Mouse (Mus musculus): Measurements from ENCODE around the gene Akap9. TPM values are rescaled to one million over a fixed set of nuclear protein-coding genes. Genes with fewer than 3 reads are reported as not detected.
"Not testable (repeated sequence)": the region's sequence is repeated elsewhere in the genome, so short reads cannot be mapped to it uniquely, and the experiment has no call there.

Gene Akap9
- polyA plus RNA-seq, 1 experiment from 2014 or later: 51.3 TPM

DNA sequence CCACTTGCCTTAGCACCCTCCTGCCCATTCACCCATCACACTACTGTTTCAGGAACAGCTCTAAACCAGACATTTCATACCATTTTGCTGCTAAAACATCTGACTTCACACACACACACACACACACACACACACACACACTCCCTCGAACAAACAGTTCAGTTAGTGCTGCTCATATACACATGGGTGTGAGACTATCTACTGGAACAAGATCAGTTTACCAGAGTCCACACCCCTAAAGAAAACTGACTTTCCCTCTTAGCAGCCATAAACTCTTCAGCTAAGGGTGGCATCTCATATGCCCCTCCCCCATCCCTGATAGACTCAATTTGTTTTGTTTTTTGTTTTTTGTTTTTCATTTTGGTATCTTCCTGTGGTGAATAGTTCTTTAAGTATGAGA, 92.2 kb downstream of the Akap9 start:
- Histone ChIP-seq H3K36me3 (peaks cover 34% of the 10 kb centered on the region), H3K4me1 (no peaks in the 10 kb centered on the region), H3K9me3 (replicated peaks) (no peaks in the 10 kb centered on the region), H3K27me3 (replicated peaks) (no peaks in the 10 kb centered on the region), H3K9ac (no peak overlapping the region), H3K4me2 (no peak overlapping the region), H3K4me3 (no peak overlapping the region), H3K27ac (no peak overlapping the region)
- ATAC-seq: no peak
- 65% methylated on average over 1 of the region's 1 CpGs for WGBS (ENCODE audit: insufficient replicate concordance)

DNA sequence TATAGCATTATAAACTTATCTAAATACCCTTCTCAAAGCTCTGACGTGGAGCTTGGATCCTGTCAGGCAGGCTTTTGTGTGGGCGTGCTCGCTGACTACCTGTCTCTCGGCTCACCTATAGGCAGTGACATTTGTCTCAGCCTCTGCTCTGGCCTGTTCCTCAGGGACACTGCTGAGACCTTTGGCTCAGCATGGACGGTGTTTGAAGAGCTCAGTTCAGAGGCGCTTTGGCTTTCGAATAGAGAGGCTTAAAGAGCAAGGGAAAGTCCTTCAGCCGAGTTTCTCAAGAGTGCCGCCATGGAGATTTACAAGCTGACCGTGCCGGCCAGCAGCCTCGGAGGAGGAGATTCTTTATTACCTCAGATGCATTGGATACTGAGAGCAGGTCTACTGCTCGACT, 95.3 kb downstream of the Akap9 start:
- no peaks in the 10 kb centered on the region for H3K4me1 ChIP-seq
- 84% methylated on average over 13 of the region's 13 CpGs for WGBS (ENCODE audit: insufficient replicate concordance)
- no peak overlapping the region for H3K4me2 ChIP-seq
- no peak overlapping the region for H3K4me3 ChIP-seq
- no peaks in the 10 kb centered on the region for H3K27me3 ChIP-seq (replicated peaks)
- ATAC-seq: no peak
- peaks cover 25% of the 10 kb centered on the region for H3K36me3 ChIP-seq
- no peak overlapping the region for H3K27ac ChIP-seq
- no peaks in the 10 kb centered on the region for H3K9me3 ChIP-seq (replicated peaks)
- H3K9ac ChIP-seq: no peak overlapping the region

GRCm38 (mm10) chr5:4023742-4024681, 96.2 kb downstream of the Akap9 start:
- no peaks in the 10 kb centered on the region for H3K4me1 ChIP-seq
- no peaks in the 10 kb centered on the region for H3K27me3 ChIP-seq (replicated peaks)
- no peak overlapping the region for H3K27ac ChIP-seq
- H3K9ac ChIP-seq: no peak overlapping the region
- H3K4me2 ChIP-seq: no peak overlapping the region
- peaks cover 29% of the 10 kb centered on the region for H3K36me3 ChIP-seq
- H3K9me3 ChIP-seq (replicated peaks): no peaks in the 10 kb centered on the region
- H3K4me3 ChIP-seq: no peak overlapping the region
- WGBS (ENCODE audit: insufficient replicate concordance): 81% methylated on average over 16 of the region's 16 CpGs
- no peak for ATAC-seq

DNA sequence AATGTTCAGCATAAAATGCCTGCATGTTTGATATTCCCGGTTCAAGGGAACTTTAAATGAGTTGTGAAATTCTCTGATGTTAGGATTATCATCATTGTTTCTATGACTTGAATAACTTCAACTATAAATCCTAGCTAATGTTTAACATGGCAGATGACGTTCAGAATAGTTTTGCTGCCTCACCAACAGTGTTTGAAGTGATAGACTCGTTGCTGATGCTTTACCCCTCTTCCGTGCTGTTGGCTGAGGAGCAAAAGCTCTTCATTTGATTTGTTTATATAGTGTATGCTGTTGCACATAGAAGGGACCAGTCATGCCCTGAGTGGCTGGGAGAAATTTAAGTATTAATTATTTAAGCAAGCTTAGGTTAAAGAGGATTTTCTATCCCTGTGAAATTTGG, 96.9 kb downstream of the Akap9 start:
- ATAC-seq: no peak
- no peaks in the 10 kb centered on the region for H3K27me3 ChIP-seq (replicated peaks)
- no peak overlapping the region for H3K4me3 ChIP-seq
- WGBS (ENCODE audit: insufficient replicate concordance): 69% methylated on average over 4 of the region's 4 CpGs
- peaks cover 23% of the 10 kb centered on the region; the same call in 1 of the 2 replicates for H3K36me3 ChIP-seq
- no peaks in the 10 kb centered on the region for H3K4me1 ChIP-seq
- no peaks in the 10 kb centered on the region for H3K9me3 ChIP-seq (replicated peaks)
- H3K27ac ChIP-seq: no peak overlapping the region
- no peak overlapping the region for H3K9ac ChIP-seq
- H3K4me2 ChIP-seq: no peak overlapping the region

DNA sequence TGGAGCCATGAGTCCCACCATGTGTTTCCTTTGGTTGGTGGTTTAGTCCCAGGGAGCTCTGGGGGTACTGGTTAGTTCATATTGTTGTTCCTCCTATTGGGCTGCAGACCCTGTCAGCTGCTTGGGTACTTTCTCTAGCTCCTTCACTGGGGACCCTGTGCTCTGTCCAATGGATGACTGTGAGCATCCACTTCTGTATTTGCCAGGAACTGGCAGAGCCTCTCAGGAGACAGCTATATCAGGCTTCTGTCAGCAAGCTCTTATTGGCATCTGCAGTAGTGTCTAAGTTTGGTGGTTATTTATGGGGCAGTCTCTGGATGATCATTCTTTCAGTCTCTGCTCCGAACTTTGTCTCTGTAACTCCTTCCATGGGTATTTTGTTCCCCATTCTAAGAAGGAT, 98.5 kb downstream of the Akap9 start:
- H3K9ac ChIP-seq; H3K4me2 ChIP-seq; H3K4me3 ChIP-seq; H3K27me3 ChIP-seq (replicated peaks); H3K27ac ChIP-seq; H3K4me1 ChIP-seq; H3K9me3 ChIP-seq (replicated peaks); ATAC-seq: not testable (repeated sequence)
- 78% methylated on average over 1 of the region's 1 CpGs for WGBS (ENCODE audit: insufficient replicate concordance)
- peaks cover 16% of the 10 kb centered on the region; the same call in 1 of the 2 replicates for H3K36me3 ChIP-seq

DNA sequence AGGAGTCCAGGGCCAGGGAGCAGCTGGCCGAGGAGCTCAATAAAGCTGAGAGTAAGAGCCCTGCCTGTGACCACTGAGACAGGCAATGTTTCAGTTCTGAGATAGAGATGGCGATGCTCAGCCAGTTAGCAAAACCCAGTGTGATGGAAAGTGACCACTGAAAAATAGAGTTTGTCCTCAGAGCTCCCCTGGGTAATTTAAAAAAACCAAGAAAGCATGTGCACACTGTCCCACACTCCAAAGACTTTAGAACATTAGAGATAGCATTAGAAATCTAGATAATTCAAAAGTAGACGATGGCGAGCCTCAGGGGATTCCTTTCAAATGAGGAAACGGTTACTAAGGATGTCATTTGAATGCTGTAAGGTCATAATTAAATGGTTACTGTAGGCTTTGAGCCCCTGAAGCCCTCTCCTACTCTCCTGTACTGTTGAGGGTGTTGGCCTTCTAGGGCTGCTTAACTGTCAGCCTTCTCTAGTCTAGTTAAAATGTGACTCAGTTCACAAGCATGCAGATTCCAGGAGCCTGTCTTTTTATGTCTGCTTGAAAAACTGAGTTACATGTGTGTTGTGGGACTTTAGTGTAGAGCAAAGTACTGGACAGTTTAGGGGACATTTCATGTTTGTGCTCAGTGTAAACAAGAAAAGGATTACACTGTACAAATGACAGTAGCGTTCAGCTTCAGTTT, 100.8 kb downstream of the Akap9 start:
- no peaks in the 10 kb centered on the region for H3K9me3 ChIP-seq (replicated peaks)
- WGBS (ENCODE audit: insufficient replicate concordance): 87% methylated on average over 6 of the region's 6 CpGs
- no peak overlapping the region for H3K9ac ChIP-seq
- H3K4me3 ChIP-seq: no peak overlapping the region
- ATAC-seq: no peak
- no peaks in the 10 kb centered on the region for H3K27me3 ChIP-seq (replicated peaks)
- no peak overlapping the region for H3K27ac ChIP-seq
- H3K36me3 ChIP-seq: peaks cover 20% of the 10 kb centered on the region; the same call in 1 of the 2 replicates
- H3K4me2 ChIP-seq: no peak overlapping the region
- no peaks in the 10 kb centered on the region for H3K4me1 ChIP-seq

GRCm38 (mm10) chr5:4031846-4032245, 104.0 kb downstream of the Akap9 start:
- Histone ChIP-seq H3K27me3 (replicated peaks) (no peaks in the 10 kb centered on the region), H3K36me3 (peaks cover 47% of the 10 kb centered on the region), H3K27ac (no peak overlapping the region), H3K4me1 (no peaks in the 10 kb centered on the region), H3K9me3 (replicated peaks) (no peaks in the 10 kb centered on the region), H3K4me2 (no peak overlapping the region), H3K9ac (no peak overlapping the region), H3K4me3 (no peak overlapping the region)
- 51% methylated on average over 4 of the region's 4 CpGs for WGBS (ENCODE audit: insufficient replicate concordance)
- ATAC-seq: no peak

GRCm38 (mm10) chr5:4036686-4037085, 108.8 kb downstream of the Akap9 start:
- Histone ChIP-seq H3K27ac (no peak overlapping the region), H3K9me3 (replicated peaks) (no peaks in the 10 kb centered on the region), H3K4me2 (no peak overlapping the region), H3K4me3 (no peak overlapping the region), H3K9ac (no peak overlapping the region), H3K27me3 (replicated peaks) (no peaks in the 10 kb centered on the region), H3K36me3 (peaks cover 54% of the 10 kb centered on the region), H3K4me1 (no peaks in the 10 kb centered on the region)
- no peak for ATAC-seq
- WGBS (ENCODE audit: insufficient replicate concordance): 79% methylated on average over 9 of the region's 9 CpGs

DNA sequence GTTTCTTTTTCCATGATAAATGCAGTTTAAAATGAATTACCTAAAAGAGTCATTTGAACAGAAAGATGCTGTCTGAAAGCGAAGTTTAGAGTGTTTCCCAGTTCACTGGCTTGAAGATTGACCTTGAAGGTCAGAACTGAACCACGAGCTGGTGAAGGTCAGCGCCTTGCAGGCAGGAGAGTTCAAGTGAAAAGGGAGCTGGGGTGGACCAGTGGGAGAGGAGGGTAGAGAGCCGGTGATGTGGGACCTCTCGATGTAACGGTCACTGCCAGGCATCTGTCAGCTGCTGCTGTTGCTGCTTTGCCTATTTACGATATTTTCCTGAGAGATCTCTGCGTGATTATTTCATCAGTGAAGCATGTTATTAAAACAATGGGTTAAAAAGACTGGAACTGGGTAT, 111.5 kb downstream of the Akap9 start:
- WGBS (ENCODE audit: insufficient replicate concordance): 83% methylated on average over 8 of the region's 8 CpGs

GRCm38 (mm10) chr5:4040372-4040771, 112.5 kb downstream of the Akap9 start:
- H3K4me2 ChIP-seq: no peak overlapping the region
- H3K27me3 ChIP-seq (replicated peaks): no peaks in the 10 kb centered on the region
- H3K9me3 ChIP-seq (replicated peaks): no peaks in the 10 kb centered on the region
- no peak overlapping the region for H3K4me3 ChIP-seq
- H3K36me3 ChIP-seq: peaks cover 44% of the 10 kb centered on the region
- H3K27ac ChIP-seq: no peak overlapping the region
- H3K9ac ChIP-seq: no peak overlapping the region
- no peaks in the 10 kb centered on the region for H3K4me1 ChIP-seq
- ATAC-seq: no peak; the same call in 1 of the 2 replicates
- 78% methylated on average over 6 of the region's 6 CpGs for WGBS (ENCODE audit: insufficient replicate concordance)

More for the DNA sequence above, 111.5 kb downstream of the Akap9 start:
- Histone ChIP-seq H3K36me3 (peaks cover 46% of the 10 kb centered on the region), H3K4me3 (no peak overlapping the region), H3K9me3 (replicated peaks) (no peaks in the 10 kb centered on the region), H3K4me2 (no peak overlapping the region), H3K27me3 (replicated peaks) (no peaks in the 10 kb centered on the region), H3K4me1 (no peaks in the 10 kb centered on the region), H3K9ac (no peak overlapping the region), H3K27ac (no peak overlapping the region)
- no peak for ATAC-seq

GRCm38 (mm10) chr5:4040922-4041321, 113.1 kb downstream of the Akap9 start:
- Histone ChIP-seq H3K4me3 (no peak overlapping the region), H3K27ac (no peak overlapping the region), H3K9ac (no peak overlapping the region), H3K4me1 (no peaks in the 10 kb centered on the region), H3K27me3 (replicated peaks) (no peaks in the 10 kb centered on the region), H3K36me3 (peaks cover 44% of the 10 kb centered on the region), H3K4me2 (no peak overlapping the region), H3K9me3 (replicated peaks) (no peaks in the 10 kb centered on the region)
- ATAC-seq: no peak
- 70% methylated on average over 2 of the region's 2 CpGs for WGBS (ENCODE audit: insufficient replicate concordance)

- Histone ChIP-seq H3K36me3 (peaks cover 76% of the 10 kb centered on the region), H3K9me3 (replicated peaks) (no peaks in the 10 kb centered on the region), H3K27me3 (replicated peaks) (no peaks in the 10 kb centered on the region), H3K9ac (no peak overlapping the region), H3K4me2 (no peak overlapping the region), H3K27ac (no peak overlapping the region), H3K4me1 (no peaks in the 10 kb centered on the region), H3K4me3 (no peak overlapping the region)
- WGBS (ENCODE audit: insufficient replicate concordance): 83% methylated on average over 8 of the region's 8 CpGs
- ATAC-seq: no peak
Measured at GRCm38 (mm10) chr5:4060313-4060712, 132.5 kb downstream of the Akap9 start.
